Mouse (Mus musculus): ENCODE measurements around the gene Ptgdr2. TPM values are rescaled to one million over a fixed set of nuclear protein-coding genes. Genes with fewer than 3 reads are reported as not detected.

The Ptgdr2 gene
- polyA plus RNA-seq, 1 experiment from 2014 or later = 0.11 TPM

DNA sequence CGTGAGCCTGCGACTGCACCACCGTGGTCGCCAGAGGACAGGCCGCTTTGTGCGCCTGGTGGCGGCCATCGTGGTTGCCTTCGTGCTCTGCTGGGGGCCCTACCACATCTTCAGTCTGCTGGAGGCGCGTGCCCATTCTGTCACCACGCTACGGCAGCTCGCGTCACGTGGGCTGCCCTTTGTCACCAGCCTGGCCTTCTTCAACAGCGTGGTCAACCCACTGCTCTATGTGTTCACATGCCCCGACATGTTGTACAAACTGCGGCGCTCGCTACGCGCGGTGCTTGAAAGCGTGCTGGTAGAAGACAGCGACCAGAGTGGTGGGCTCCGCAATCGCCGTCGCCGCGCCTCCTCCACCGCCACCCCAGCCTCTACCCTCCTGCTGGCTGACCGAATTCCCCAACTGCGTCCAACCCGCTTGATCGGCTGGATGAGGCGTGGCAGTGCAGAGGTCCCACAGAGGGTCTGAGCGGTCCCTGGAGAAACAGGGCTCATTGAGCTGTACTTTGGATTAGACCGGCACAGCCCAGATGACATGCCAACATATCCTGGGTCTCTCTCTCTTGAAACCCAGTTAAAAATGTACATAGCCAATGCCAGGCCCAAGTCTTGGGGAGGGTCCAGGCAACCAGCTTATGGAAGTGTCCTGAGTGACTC, 4.0 kb downstream of the Ptgdr2 start:
- peaks cover 26% of the 10 kb centered on the region for H3K36me3 ChIP-seq (ENCODE audit: control insufficient read depth, insufficient read depth)
- ATAC-seq (replicated peaks; ENCODE audit: extremely low read depth, insufficient read depth, low FRiP score) = peak; percentile 54
- WGBS = 8% methylated on average over 40 of the region's 40 CpGs
- peak overlapping the region; percentile 68 for H3K9ac ChIP-seq (ENCODE audit: low read length)
- peaks cover 2% of the 10 kb centered on the region; the same call in 1 of the 2 replicates for H3K9me3 ChIP-seq (replicated peaks; ENCODE audit: control insufficient read depth, low read length)
- peak overlapping the region; percentile 79 for H3K4me2 ChIP-seq (ENCODE audit: low read depth, low read length)
- H3K27me3 ChIP-seq (ENCODE audit: control insufficient read depth, insufficient read depth, low read length) = peaks cover 2% of the 10 kb centered on the region; the same call in 1 of the 2 replicates
- peaks cover 11% of the 10 kb centered on the region for H3K4me1 ChIP-seq (ENCODE audit: control insufficient read depth, insufficient read depth, low read length)
- peak overlapping the region; percentile 36 for H3K4me3 ChIP-seq (ENCODE audit: low read length)
- H3K27ac ChIP-seq (ENCODE audit: low read length) = no peak overlapping the region

GRCm38 (mm10) chr19:10943955-10944354, 7.0 kb downstream of the Ptgdr2 start:
- peaks cover 26% of the 10 kb centered on the region for H3K36me3 ChIP-seq (ENCODE audit: control insufficient read depth, insufficient read depth)
- no peak for ATAC-seq (replicated peaks; ENCODE audit: extremely low read depth, insufficient read depth, low FRiP score)
- 92% methylated on average over 3 of the region's 3 CpGs for WGBS
- peaks cover 2% of the 10 kb centered on the region; the same call in 1 of the 2 replicates for H3K27me3 ChIP-seq (ENCODE audit: control insufficient read depth, insufficient read depth, low read length)
- H3K9me3 ChIP-seq (replicated peaks; ENCODE audit: control insufficient read depth, low read length) = no peaks in the 10 kb centered on the region
- peaks cover 30% of the 10 kb centered on the region for H3K4me1 ChIP-seq (ENCODE audit: control insufficient read depth, insufficient read depth, low read length)
- no peak overlapping the region for H3K4me2 ChIP-seq (ENCODE audit: low read depth, low read length)
- no peak overlapping the region for H3K4me3 ChIP-seq (ENCODE audit: low read length)
- no peak overlapping the region for H3K27ac ChIP-seq (ENCODE audit: low read length)
- H3K9ac ChIP-seq (ENCODE audit: low read length) = no peak overlapping the region

DNA sequence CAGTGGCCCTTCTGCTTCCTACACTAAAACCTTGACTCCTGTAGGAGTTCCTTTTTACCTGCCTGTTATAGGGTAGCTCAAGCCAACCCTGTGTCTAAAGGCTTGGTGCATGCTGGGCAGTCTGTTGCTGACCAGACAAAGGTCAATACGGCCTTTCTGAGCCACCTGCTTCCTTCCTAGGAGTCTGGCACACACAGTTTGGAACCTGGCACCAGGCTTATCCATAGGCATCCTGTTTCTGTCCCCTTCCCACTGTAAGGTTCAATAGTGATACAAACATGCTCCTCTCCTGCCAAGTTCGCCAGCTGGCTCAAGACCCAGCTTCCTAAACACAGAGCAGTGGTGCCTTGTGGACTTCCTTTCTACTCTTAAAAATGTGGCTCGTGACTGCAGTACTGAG, 9.5 kb downstream of the Ptgdr2 start:
- H3K9me3 ChIP-seq (replicated peaks; ENCODE audit: control insufficient read depth, low read length) = no peaks in the 10 kb centered on the region
- H3K27me3 ChIP-seq (ENCODE audit: control insufficient read depth, insufficient read depth, low read length) = no peaks in the 10 kb centered on the region
- 67% methylated on average over 3 of the region's 3 CpGs for WGBS
- H3K27ac ChIP-seq (ENCODE audit: low read length) = no peak overlapping the region
- ATAC-seq (replicated peaks; ENCODE audit: extremely low read depth, insufficient read depth, low FRiP score) = no peak
- peaks cover 25% of the 10 kb centered on the region for H3K4me1 ChIP-seq (ENCODE audit: control insufficient read depth, insufficient read depth, low read length)
- peaks cover 26% of the 10 kb centered on the region for H3K36me3 ChIP-seq (ENCODE audit: control insufficient read depth, insufficient read depth)
- 0 out of 2 replicates have a peak overlapping the region, but pooled peaks have one; percentile 4 for H3K4me2 ChIP-seq (ENCODE audit: low read depth, low read length)
- H3K4me3 ChIP-seq (ENCODE audit: low read length) = no peak overlapping the region
- no peak overlapping the region for H3K9ac ChIP-seq (ENCODE audit: low read length)

DNA sequence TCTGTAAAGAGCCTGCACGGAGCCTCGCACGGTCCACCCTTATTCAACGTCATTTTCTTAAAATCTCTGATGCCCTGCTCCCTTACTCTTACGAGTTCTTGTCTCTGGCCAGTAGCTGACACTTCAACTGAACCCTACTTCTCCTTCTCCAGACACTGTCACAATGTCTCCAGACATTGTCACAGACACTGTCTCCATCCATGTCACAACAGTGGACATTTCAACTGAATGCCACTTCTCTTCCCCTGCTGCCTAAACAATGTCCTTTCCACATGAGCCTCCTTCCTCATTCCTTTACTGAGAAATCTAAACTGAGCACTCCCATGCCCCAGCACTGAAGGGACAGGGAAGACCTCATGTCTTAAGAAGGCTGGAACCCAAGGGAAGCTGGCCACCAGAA, 10.3 kb downstream of the Ptgdr2 start:
- Histone ChIP-seq H3K4me3 (ENCODE audit: low read length) (peak overlapping the region; percentile 80), H3K4me1 (ENCODE audit: control insufficient read depth, insufficient read depth, low read length) (peaks cover 32% of the 10 kb centered on the region), H3K9me3 (replicated peaks; ENCODE audit: control insufficient read depth, low read length) (no peaks in the 10 kb centered on the region), H3K9ac (ENCODE audit: low read length) (peak overlapping the region; percentile 84; the same call in 1 of the 2 replicates), H3K4me2 (ENCODE audit: low read depth, low read length) (peak overlapping the region; percentile 98), H3K27me3 (ENCODE audit: control insufficient read depth, insufficient read depth, low read length) (no peaks in the 10 kb centered on the region), H3K36me3 (ENCODE audit: control insufficient read depth, insufficient read depth) (peaks cover 23% of the 10 kb centered on the region), H3K27ac (ENCODE audit: low read length) (no peak overlapping the region)
- 81% methylated on average over 5 of the region's 5 CpGs for WGBS
- ATAC-seq (replicated peaks; ENCODE audit: extremely low read depth, insufficient read depth, low FRiP score) = no peak

- Histone ChIP-seq H3K27me3 (ENCODE audit: control insufficient read depth, insufficient read depth, low read length) (no peaks in the 10 kb centered on the region), H3K9me3 (replicated peaks; ENCODE audit: control insufficient read depth, low read length) (no peaks in the 10 kb centered on the region), H3K4me1 (ENCODE audit: control insufficient read depth, insufficient read depth, low read length) (peaks cover 39% of the 10 kb centered on the region), H3K27ac (ENCODE audit: low read length) (no peak overlapping the region), H3K4me2 (ENCODE audit: low read depth, low read length) (peak overlapping the region; percentile 98), H3K9ac (ENCODE audit: low read length) (peak overlapping the region; percentile 84), H3K36me3 (ENCODE audit: control insufficient read depth, insufficient read depth) (peaks cover 12% of the 10 kb centered on the region), H3K4me3 (ENCODE audit: low read length) (peak overlapping the region; percentile 80)
- ATAC-seq (replicated peaks; ENCODE audit: extremely low read depth, insufficient read depth, low FRiP score) = no peak
- under 1% methylated on average over 20 of the region's 20 CpGs for WGBS
Measured at GRCm38 (mm10) chr19:10948416-10948815, 11.5 kb downstream of the Ptgdr2 start.

- peaks cover 39% of the 10 kb centered on the region for H3K4me1 ChIP-seq (ENCODE audit: control insufficient read depth, insufficient read depth, low read length)
Measured at GRCm38 (mm10) chr19:10949112-10949511, 12.2 kb downstream of the Ptgdr2 start, which contains the start of gene Ccdc86. Gene Ccdc86, minus strand, starts transcription at chr19:10949266.

GRCm38 (mm10) chr19:10949558-10949957, 12.6 kb downstream of the Ptgdr2 start:
- Histone ChIP-seq H3K27ac (ENCODE audit: low read length) (peak overlapping the region; percentile 63; the same call in 1 of the 2 replicates), H3K4me3 (ENCODE audit: low read length) (peak overlapping the region; percentile 80), H3K4me2 (ENCODE audit: low read depth, low read length) (peak overlapping the region; percentile 65), H3K4me1 (ENCODE audit: control insufficient read depth, insufficient read depth, low read length) (peaks cover 39% of the 10 kb centered on the region), H3K9ac (ENCODE audit: low read length) (peak overlapping the region; percentile 59), H3K9me3 (replicated peaks; ENCODE audit: control insufficient read depth, low read length) (no peaks in the 10 kb centered on the region), H3K27me3 (ENCODE audit: control insufficient read depth, insufficient read depth, low read length) (no peaks in the 10 kb centered on the region), H3K36me3 (ENCODE audit: control insufficient read depth, insufficient read depth) (peaks cover 6% of the 10 kb centered on the region)
- WGBS = 39% methylated on average over 9 of the region's 9 CpGs
- ATAC-seq (replicated peaks; ENCODE audit: extremely low read depth, insufficient read depth, low FRiP score) = no peak

More at GRCm38 (mm10) chr19:10949112-10949511, 12.2 kb downstream of the Ptgdr2 start, which contains the start of gene Ccdc86:
- Histone ChIP-seq H3K27me3 (ENCODE audit: control insufficient read depth, insufficient read depth, low read length) (no peaks in the 10 kb centered on the region), H3K36me3 (ENCODE audit: control insufficient read depth, insufficient read depth) (peaks cover 8% of the 10 kb centered on the region), H3K9ac (ENCODE audit: low read length) (peak within 1 kb of the TSS; percentile 84), H3K4me3 (ENCODE audit: low read length) (peak within 1 kb of the TSS; percentile 80), H3K9me3 (replicated peaks; ENCODE audit: control insufficient read depth, low read length) (no peaks in the 10 kb centered on the region), H3K4me2 (ENCODE audit: low read depth, low read length) (peak within 1 kb of the TSS; percentile 98), H3K27ac (ENCODE audit: low read length) (peak within 1 kb of the TSS; percentile 63; the same call in 1 of the 2 replicates)
- under 1% methylated on average over 30 of the region's 30 CpGs for WGBS
- ATAC-seq (replicated peaks; ENCODE audit: extremely low read depth, insufficient read depth, low FRiP score) = peak; percentile 95

- H3K4me1 ChIP-seq (ENCODE audit: control insufficient read depth, insufficient read depth, low read length) = peaks cover 32% of the 10 kb centered on the region
- H3K27me3 ChIP-seq (ENCODE audit: control insufficient read depth, insufficient read depth, low read length) = no peaks in the 10 kb centered on the region
- peak; percentile 59 for ATAC-seq (replicated peaks; ENCODE audit: extremely low read depth, insufficient read depth, low FRiP score)
- H3K27ac ChIP-seq (ENCODE audit: low read length) = peak overlapping the region; percentile 70
- 35% methylated on average over 11 of the region's 11 CpGs for WGBS
- H3K9me3 ChIP-seq (replicated peaks; ENCODE audit: control insufficient read depth, low read length) = no peaks in the 10 kb centered on the region
- H3K4me3 ChIP-seq (ENCODE audit: low read length) = no peak overlapping the region
- H3K36me3 ChIP-seq (ENCODE audit: control insufficient read depth, insufficient read depth) = no peaks in the 10 kb centered on the region
- peak overlapping the region; percentile 13; the same call in 1 of the 2 replicates for H3K9ac ChIP-seq (ENCODE audit: low read length)
- H3K4me2 ChIP-seq (ENCODE audit: low read depth, low read length) = peak overlapping the region; percentile 14; the same call in 1 of the 2 replicates
Measured at GRCm38 (mm10) chr19:10952021-10952939, 15.3 kb downstream of the Ptgdr2 start.

Data from heart, embryonic 16.5 days (tissue).